Mouse (Mus musculus) limb, embryonic 14.5 days (tissue): ENCODE measurements around the gene H2-T24. TPM values are rescaled to one million over a fixed set of nuclear protein-coding genes. Genes with fewer than 3 reads are reported as not detected.
A peak's percentile ranks its signal among the peaks of the same experiment; 100 is the strongest.
"Not testable (repeated sequence)": the region's sequence is repeated elsewhere in the genome, so short reads cannot be mapped to it uniquely, and the experiment has no call there.

Experiments
- ATAC-seq: fragments of 200-750 bp; cut with Nextera tagmentation; 2 replicates; pipeline ENCODE4 v1.8.0; 2017; ENCODE audit warnings: low read depth, moderate number of reproducible peaks, moderate TSS enrichment; ENCODE audit not compliant: low FRiP score
- DNase-seq: peaks from one replicate; pipeline ENCODE4 v3.0.0-alpha.2; 2015; ENCODE audit warnings: low spot score
- H3K27ac ChIP-seq: fragments of 300-500 bp; sonication (generic); replicated peaks from 2 replicates; pipeline ENCODE4 v1.5.1; 2014; ENCODE audit warnings: low read depth, mild to moderate bottlenecking, low read length, moderate library complexity, mixed read lengths
- H3K27me3 ChIP-seq: fragments of 300-500 bp; sonication (generic); 2 replicates; pipeline ENCODE4 v1.6.1; 2014; ENCODE audit warnings: low read length, mixed read lengths; ENCODE audit not compliant: control insufficient read depth, insufficient read depth
- H3K36me3 ChIP-seq: fragments of 300-500 bp; sonication (generic); 2 replicates; pipeline ENCODE4 v1.6.1; 2014; ENCODE audit warnings: mild to moderate bottlenecking, low read length, moderate library complexity, mixed read lengths; ENCODE audit not compliant: control insufficient read depth, insufficient read depth
- H3K4me1 ChIP-seq: fragments of 300-500 bp; sonication (generic); 2 replicates; pipeline ENCODE4 v1.6.1; 2014; ENCODE audit warnings: antibody characterized with exemption, low read length, mixed read lengths; ENCODE audit not compliant: control insufficient read depth, insufficient read depth
- H3K4me2 ChIP-seq: fragments of 300-500 bp; sonication (generic); replicated peaks from 2 replicates; pipeline ENCODE4 v1.6.1; 2014; ENCODE audit warnings: low read depth, mild to moderate bottlenecking, low read length, moderate library complexity; ENCODE audit not compliant: severe bottlenecking
- H3K4me3 ChIP-seq: fragments of 300-500 bp; sonication (generic); replicated peaks from 2 replicates; pipeline ENCODE4 v1.5.1; 2014; ENCODE audit warnings: low read length
- H3K9ac ChIP-seq: fragments of 300-500 bp; sonication (generic); 2 replicates; pipeline ENCODE4 v1.6.1; 2014; ENCODE audit warnings: mild to moderate bottlenecking, low read depth, low read length, moderate library complexity; ENCODE audit not compliant: severe bottlenecking
- H3K9me3 ChIP-seq: fragments of 300-500 bp; sonication (generic); 2 replicates; pipeline ENCODE4 v1.6.1; 2016; ENCODE audit warnings: low read length; ENCODE audit not compliant: control insufficient read depth
- POLR2A ChIP-seq: fragments of 200-500 bp; IDR thresholded peaks from 2 replicates; pipeline ENCODE4 v1.8.0; 2012; ENCODE audit warnings: inconsistent platforms, mild to moderate bottlenecking, moderate library complexity, borderline replicate concordance; ENCODE audit not compliant: insufficient read depth, insufficient read length; ENCODE audit errors: extremely low read depth
- WGBS: fragments of 180-500 bp; shearing (Covaris S2); extraction: QIAGEN DNeasy Blood & Tissue Kit; methylation state at CpG from one replicate; pipeline ENCODE4 v1.1.7; 2014; 5-methylcytosine and 5-hydroxymethylcytosine counted together
- polyA plus RNA-seq, 2 experiments: library from polyadenylated mRNA; depleted of rRNA in 1 of 2; stranded (reverse) in 1 of 2; unstranded in 1 of 2; fragments of >200 nt; fragmentation: Nextera tagmentation in 1 of 2; extraction: Ambion mirVana in 1 of 2; gene quantifications; 2 replicates each; pipeline versions ENCODE4 v1.2.1 to v1.2.3; 2012 to 2014

H2-T24 gene
- polyA plus RNA-seq, 2 experiments: 0.14 to 1.5 TPM

DNA sequence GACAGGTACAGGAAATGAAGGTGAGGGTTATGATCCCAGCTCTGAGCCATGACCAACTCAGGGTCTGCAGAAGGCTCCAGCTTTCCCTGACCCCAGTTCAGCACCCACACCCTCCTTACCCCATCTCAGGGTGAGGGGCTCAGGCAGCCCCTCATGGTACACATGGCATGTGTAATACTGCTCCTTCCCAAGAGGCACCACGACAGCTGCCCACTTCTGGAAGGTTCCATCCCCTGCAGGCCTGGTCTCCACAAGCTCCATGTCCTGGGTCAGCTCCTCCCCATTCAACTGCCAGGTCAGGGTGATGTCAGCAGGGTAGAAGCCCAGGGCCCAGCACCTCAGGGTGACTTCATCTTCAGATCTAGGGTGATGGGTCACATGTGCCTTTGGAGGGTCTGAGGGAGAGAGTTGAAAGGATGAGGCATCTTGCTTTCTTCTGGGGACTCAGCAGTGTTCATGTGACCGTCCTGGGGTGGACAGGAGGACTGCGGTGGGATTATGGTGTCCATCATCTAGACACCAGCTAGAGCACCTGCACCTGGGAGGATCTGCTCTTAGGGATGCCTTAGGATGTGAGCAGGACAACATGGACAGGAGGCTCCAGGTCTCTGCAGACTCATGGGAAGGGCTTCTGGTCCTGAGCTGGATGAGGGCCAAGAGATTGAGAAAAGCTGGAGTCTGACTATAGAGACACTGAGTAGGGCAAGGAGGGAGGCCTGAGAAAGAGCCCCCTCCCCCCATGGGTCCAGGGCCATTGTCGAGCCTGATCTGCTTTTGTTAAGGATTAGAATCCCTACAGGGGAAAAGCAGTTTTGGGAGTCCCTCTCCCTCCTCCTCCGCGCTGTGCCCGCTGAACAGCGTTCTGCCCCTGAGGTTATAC, 10.6 kb upstream of the H2-T24 start:
- WGBS: 72% methylated on average over 4 of the region's 8 CpGs
- peak overlapping the region; percentile 44 for H3K4me3 ChIP-seq
- ATAC-seq, H3K27ac ChIP-seq, H3K9me3 ChIP-seq, DNase-seq, H3K27me3 ChIP-seq, H3K36me3 ChIP-seq, H3K4me1 ChIP-seq: not testable (repeated sequence)
- peak overlapping the region; percentile 82 for H3K4me2 ChIP-seq
- H3K9ac ChIP-seq: 0 out of 2 replicates have a peak overlapping the region, but pooled peaks have one; percentile 55

DNA sequence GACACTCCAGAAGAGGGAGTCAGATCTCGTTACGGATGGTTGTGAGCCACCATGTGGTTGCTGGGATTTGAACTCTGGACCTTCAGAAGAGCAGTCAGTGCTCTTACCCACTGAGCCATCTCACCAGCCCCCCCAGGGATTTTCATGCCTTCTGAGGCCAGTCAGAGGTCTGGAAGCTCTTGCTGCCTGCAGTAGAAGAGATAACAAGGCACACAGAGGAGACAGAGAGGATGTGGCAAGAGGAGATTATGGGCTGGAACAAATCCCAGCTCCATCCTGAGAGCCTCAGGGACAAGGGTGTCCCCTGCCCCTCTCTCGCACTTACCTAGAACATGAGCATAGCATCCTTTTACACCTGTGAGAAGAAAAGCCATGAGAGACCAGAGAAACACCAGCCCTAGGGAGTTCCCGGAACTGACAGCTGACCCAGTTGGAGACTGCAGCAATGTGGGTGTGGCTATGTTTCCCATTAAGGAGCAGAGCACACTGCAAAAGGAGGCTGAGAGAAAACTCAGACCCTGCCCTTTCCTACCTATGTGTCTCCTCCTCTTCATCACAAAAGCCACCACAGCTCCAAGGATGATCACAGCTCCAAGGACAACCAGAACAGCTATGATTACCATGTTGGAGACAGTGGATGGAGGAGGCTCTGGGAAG, 9.8 kb upstream of the H2-T24 start:
- not testable (repeated sequence) for H3K4me3 ChIP-seq, H3K27me3 ChIP-seq, DNase-seq, H3K9ac ChIP-seq, ATAC-seq, H3K27ac ChIP-seq, H3K9me3 ChIP-seq, H3K4me1 ChIP-seq, H3K36me3 ChIP-seq, H3K4me2 ChIP-seq
- 66% methylated on average over 2 of the region's 4 CpGs for WGBS

GRCm38 (mm10) chr17:36028879-36029619, 8.7 kb upstream of the H2-T24 start:
- Histone ChIP-seq H3K9me3 (no peaks in the 10 kb centered on the region), H3K27ac (no peak overlapping the region), H3K4me3 (no peak overlapping the region), H3K4me2 (no peak overlapping the region), H3K9ac (no peak overlapping the region), H3K27me3 (0 out of 2 replicates have a peak, but pooled peaks cover 4% of the 10 kb centered on the region), H3K4me1 (no peaks in the 10 kb centered on the region), H3K36me3 (no peaks in the 10 kb centered on the region)
- WGBS: 85% methylated on average over 7 of the region's 7 CpGs
- TF ChIP-seq POLR2A: no peak
- ATAC-seq (no peak), DNase-seq (no peak)

- Histone ChIP-seq H3K27ac (no peak overlapping the region), H3K27me3 (0 out of 2 replicates have a peak, but pooled peaks cover 4% of the 10 kb centered on the region), H3K9me3 (no peaks in the 10 kb centered on the region), H3K4me1 (no peaks in the 10 kb centered on the region), H3K4me2 (no peak overlapping the region), H3K36me3 (no peaks in the 10 kb centered on the region), H3K9ac (no peak overlapping the region), H3K4me3 (no peak overlapping the region)
- TF ChIP-seq POLR2A: no peak
- 89% methylated on average over 4 of the region's 4 CpGs for WGBS
- no peak for DNase-seq
- no peak for ATAC-seq
Measured at GRCm38 (mm10) chr17:36027663-36028062, 7.3 kb upstream of the H2-T24 start.

DNA sequence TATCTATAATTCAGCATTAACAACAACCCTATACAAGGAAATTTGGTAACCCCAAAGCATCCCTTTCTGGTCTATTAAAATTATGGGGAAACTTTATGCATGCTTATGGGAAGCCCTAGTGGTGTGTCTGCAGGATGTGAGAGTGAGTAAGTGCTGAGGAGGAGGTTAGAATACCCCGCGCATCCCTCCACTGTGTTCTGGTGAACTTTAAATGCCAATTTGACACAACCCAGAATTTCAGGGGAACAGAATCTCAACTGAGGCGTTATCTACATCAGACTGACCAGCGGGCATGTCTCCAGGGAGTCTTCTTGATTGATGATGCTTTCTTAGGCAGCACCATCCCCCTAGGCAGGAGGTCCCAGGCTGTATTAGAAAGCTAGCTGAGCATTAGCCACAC, 5.5 kb upstream of the H2-T24 start:
- TF ChIP-seq POLR2A: no peak
- Histone ChIP-seq H3K36me3 (no peaks in the 10 kb centered on the region), H3K4me1 (no peaks in the 10 kb centered on the region), H3K9ac (no peak overlapping the region), H3K27ac (no peak overlapping the region), H3K27me3 (no peaks in the 10 kb centered on the region), H3K9me3 (no peaks in the 10 kb centered on the region), H3K4me3 (no peak overlapping the region), H3K4me2 (no peak overlapping the region)
- WGBS: 64% methylated on average over 4 of the region's 4 CpGs
- ATAC-seq (no peak), DNase-seq (no peak)
